Mouse (Mus musculus) ES-CJ7 (cell line): Measurements from ENCODE around the gene Mnx1.
A peak's percentile ranks its signal among the peaks of the same experiment; 100 is the strongest.
"Not testable (repeated sequence)": the region's sequence is repeated elsewhere in the genome, so short reads cannot be mapped to it uniquely, and the experiment has no call there.

Experiments
- DNase-seq: peaks from one replicate; pipeline ENCODE4 v3.0.0; 2011; ENCODE audit warnings: low read depth, low spot score

Gene Mnx1

DNA sequence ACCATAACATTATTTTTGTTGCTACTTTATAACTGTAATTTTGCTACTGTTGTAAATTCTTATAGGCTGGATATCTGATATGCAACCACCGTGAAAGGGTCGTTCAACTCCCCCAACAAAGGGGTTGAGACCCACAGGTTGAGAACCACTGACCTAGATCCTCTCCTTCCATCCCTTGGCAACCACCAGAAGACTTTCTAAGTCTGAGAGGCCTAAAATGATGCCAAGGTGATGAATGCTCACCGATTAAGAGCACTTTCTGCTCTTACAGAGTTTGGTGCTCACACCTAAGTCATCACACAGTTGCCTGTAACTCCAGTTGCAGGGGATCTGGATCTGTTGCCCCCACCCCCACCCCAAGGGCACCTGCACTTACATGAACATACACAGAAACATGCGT lies 8.8 kb downstream of the Mnx1 start:
- no peak for DNase-seq

DNA sequence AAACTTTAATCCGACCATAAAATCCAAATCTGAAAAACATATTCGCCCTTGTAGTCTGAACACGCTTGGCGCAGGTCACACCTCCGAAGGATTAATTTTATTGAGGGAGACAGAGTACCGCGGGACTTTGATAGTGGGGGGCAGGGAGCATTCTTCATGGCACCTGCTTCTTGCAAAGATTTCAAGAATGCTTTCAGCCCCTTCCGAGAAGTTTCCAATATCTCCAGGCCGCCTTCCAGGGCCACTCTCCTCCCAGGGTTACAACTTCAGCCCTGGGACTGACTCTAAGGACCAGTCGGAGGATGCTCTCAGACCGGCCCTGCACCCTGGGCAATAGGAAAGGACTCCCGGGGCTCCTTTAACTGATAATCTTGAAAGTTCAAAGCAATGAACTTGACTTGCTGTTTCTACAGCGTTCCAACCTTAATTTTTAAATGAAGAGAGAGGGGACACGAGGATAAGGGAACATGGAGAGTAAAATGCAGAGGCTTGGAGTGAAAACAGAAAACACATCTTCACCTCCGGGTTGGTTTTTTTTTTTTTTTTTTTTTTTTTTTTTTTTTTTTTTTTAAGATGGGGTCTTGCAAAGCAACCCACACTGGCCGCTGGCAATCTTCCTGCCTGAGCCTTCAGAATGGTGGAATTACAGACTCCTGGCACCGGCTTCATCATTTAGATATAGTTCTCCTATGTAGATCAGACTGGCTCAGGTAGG lies 9.8 kb downstream of the Mnx1 start:
- DNase-seq, result no peak

DNA sequence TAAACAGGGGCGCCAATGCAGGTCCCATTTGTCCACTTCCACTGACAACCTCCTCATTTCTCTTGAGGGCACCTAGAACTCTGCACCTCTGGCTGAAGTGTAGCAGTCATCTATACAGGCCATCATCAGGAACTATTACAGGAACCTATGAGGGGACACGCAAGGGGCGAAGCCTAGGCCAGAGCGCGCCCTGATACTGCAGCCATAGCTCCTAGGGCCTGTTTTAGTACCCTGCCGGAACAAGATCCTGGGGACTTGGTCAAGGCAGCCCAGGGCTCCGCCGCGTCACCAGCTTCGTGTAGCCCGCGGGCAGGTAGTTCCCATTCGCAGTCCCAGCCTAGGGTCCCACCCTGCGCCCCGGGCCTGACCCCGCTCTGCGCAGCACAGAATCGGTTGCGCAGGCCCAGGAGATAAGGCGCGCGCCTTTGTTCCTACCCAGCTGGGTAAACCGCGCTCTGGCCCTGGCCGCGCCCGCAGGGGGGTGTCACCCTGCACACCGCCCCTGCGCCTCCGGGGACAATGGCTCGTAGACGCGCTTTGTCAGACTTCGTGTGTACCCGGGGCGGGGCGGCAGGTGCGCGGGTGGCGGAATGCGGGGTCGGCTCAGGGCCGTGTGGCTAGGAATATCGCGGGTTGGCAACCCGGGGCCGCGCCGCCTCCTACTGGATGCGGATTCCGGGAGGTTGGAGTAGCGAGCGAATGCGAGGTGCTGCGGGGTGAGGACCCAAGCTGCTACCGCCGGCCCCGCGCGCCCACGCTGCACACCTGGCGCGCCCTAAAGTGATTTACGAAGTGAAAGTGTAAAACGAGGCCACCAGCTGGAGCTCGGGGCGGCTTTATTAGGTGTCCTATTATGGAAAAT lies 10.6 kb downstream of the Mnx1 start:
- DNase-seq, result peak; percentile 72

DNA sequence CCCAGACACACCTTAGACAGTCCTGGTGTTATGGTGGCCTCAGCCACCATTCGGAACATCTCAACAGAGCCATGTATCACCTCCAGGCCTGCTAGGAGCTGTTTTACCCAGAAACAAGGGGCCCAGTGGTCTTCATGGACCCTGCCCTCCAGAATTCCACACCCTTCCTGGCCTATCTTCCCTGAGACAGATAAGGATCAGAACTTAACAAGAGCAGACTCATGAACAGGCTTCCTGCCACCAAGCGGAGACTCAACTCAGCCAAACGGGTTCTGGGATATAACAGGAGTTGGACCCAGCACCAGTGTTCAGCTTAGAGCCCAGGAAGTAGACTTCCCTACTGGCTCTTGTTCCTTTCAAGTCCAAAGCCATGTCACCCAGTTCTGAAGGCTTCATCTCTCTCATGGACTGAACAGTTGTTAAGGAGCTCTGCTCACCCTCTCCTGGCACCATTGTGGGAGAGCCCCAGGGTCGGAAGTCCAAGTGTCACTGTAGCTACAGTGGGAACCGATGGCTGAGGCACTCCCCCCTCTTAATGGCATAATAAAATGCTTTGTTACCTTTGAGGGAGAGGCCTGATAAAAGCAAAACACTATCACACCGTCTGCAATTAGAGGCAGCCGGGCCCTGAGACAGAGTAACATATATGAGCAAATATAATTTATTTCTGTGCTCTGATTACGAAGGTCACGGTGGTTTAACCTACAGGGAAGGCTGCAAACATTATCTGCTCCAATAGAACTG lies 15.2 kb downstream of the Mnx1 start:
- DNase-seq, result no peak

DNA sequence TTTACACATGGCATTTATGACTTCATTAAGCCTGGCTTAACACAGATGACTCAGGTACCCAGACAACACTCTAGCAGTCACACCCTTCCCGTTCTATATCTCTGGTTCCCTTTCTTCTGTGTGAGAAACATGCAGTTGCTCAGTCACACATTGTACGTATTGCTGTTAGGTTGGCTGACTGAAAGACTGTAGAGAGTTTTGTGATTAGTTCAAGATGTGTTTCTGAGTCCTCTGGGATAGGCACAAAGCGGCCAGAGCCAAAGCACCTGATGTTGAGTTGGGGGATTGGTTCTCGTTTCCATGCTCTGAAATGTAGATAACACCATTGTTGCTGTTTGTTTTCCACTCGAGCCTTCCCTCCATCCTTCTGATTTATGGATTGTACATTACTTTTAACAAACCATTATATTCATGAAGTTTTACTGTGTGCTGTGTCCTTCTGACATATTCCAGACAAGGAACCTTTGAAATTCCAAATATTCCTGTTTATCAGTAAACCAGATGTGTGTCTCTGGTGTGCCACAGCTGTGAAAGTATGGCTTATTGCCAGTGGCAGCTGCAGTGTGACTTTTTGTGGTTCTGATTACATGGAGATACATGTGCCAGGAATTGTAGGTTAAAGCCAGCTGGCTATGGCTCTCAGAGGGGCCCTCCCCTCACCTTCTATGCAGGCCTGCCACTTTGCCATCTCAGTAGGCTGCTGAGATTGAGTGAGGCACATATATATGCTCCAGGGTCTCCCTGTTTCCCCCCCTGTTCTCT lies 21.2 kb downstream of the Mnx1 start:
- DNase-seq, result no peak

DNA sequence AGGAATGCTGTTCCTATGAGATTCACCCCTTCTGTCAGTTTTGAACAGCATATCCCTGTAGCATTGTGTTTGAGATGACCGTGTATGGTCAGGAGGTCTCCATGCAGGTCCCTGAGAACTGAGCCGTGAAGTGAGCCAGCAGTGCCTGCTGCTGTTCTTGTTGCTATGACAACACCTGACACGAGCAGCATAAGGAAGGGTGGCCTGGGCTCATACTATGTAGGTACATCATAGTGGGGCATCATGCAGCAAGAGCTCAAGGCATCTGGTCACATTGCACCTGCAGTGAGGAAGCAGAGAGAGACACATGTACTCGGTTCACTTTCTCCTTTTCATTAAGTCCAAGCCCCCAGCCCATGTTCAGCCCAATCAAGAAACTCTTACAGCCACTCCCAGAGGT lies 25.9 kb downstream of the Mnx1 start:
- no peak for DNase-seq

DNA sequence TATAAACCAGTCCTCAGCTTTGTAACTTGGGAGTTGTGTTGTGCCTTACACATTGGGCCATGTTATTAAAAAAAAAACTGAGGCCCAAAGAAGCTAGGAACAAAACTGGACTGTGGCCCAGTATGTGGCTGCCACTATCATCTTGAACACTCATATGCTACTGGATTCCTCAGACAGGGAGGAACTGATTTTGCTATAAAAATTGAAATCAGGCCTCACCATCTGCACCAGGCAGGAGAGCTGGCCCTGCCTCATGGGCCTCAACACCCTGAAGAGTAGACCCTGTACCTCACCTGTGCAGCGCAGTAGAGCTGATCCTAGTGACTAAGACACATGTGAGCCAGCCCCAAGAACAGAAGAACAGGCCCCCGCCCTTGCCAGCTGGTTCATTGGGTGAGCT lies 33.0 kb downstream of the Mnx1 start:
- DNase-seq, result no peak

DNA sequence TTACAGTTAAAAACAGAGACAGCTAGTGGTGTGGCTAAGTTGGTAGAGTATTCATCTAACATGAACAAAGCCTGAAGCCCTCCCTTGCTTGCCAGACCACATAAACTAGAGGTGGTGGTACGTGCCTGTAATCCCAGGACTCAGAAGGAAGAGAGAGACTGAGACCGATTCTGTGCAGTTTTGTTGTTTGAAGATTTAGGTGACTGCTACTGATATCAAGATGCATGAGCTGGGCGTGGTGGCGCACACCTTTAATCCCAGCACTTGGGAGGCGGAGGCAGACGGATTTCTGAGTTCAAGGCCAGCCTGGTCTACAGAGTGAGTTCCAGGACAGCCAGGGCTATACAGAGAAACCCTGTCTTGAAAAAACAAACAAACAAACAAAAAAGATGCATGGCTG lies 41.5 kb downstream of the Mnx1 start:
- DNase-seq, result not testable (repeated sequence)

DNA sequence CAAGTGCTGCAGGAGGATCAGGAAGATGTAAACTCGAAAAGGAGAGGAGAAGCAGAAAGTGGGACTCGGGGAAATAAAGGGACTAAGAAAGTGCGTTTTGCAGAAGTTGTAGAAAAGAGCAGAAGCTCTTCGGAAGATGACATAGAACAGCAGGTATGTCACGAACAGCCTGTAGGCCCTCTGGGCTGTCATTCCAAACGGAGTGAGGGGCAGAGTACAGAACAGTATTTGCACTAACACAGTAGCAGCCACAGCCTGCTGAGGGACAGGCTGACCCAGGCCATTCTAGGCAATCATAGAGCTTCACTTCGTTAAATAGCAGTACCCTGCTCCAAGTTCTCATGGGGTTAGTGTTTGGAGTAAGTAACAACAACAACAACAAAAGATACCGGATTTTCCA lies 42.8 kb downstream of the Mnx1 start:
- DNase-seq, result no peak

DNA sequence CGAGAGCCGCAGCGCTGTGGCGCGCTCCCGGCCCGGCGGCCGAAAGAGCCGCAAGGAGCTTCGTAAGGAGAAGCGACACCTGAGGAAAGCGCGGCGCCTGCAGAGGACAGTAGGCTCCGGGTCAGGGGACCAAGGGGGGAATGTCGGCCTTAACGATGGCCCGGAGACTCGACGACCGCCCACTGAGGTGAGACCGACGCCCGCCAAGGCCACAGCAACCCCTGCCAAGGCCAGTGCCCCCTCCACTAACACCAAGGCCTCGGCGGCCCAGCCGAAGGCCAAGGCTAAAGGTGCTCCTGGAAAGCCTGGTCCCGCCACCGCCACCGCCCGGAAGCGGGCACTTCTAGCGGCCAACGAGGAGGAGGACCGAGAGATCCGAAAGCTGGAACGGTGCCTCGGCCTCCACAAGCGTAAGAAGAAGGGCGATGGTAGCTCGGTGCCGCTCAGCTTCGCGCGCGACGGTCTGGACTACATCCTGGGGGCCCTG lies 43.4 kb downstream of the Mnx1 start:
- peak; percentile 8 for DNase-seq

DNA sequence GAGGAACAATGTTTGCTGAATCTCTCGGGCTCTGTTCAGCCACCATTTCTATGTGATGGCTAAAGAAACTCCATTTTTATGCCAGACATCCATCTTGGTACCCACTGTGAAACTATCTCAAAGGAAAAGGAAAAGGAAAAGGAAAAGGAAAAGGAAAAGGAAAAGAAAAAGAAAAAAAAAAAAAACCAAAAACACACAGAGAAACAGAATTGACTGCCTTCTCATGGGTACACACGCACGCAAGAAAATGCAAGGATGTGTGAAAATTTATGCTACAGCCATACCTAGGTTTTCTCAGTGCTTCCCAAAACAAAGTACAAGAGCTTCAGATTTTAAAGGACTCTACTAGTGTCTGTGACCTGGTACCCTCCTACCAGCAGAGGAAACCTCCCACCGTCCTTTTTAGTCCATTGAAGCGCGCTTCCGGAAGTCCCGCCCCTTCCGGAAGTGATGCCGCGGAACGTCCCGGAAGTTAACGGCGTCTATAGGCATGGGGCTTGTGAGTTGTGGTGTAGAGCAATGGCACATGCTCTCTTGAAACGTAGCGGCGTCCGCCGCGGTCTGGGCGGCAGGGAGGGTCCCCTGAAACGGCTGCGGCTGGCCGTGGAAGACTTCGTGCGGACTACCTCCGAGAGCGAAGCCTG lies 43.9 kb downstream of the Mnx1 start, which contains the start of gene Nom1:
TSS of gene Nom1 (plus strand) at position 437 of the 644 bp plus-strand sequence.
- peak; percentile 89 for DNase-seq

DNA sequence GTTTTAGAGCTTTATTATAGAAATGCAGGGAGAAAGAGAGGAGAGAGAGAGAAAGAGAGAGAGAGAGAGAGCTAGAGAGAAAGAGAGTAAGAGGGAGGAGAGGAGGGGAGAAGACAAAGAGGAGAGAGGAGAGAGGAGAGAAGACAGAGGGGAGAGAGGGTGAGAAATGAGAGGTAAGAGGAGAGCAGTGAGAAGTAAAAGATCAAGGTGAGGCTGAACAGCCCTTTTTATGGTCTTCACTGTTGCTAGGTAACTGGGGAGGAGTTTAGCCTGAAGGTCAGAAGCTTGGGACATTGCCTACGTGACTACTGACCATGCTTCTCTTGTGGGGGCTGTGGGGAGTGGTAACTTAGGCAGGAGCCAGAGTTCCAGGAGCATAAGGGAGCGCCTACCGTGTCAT lies 54.9 kb downstream of the Mnx1 start:
- DNase-seq, result not testable (repeated sequence)
